Mouse (Mus musculus) right cerebral cortex, postnatal 25 days (tissue): ENCODE data around the gene Exoc3l4.

Experiments
- DNase-seq: peaks from one replicate; pipeline ENCODE4 v3.0.0; 2022

Gene Exoc3l4

GRCm38 (mm10) chr12:111416921-111417779 is at the start of gene Exoc3l4:
Exoc3l4 (plus strand) TSS chr12:111417017.
- no peak for DNase-seq

- no peak for DNase-seq
These were observed 49.8 kb upstream of the Exoc3l4 start for GRCm38 (mm10) chr12:111367065-111367464.

- no peak for DNase-seq
These were observed 46.6 kb upstream of the Exoc3l4 start for GRCm38 (mm10) chr12:111370249-111370648.

GRCm38 (mm10) chr12:111371905-111372304 is 44.9 kb upstream of the Exoc3l4 start:
- no peak for DNase-seq

GRCm38 (mm10) chr12:111373411-111373810 is 43.4 kb upstream of the Exoc3l4 start:
- DNase-seq: no peak

- no peak for DNase-seq
These were observed 42.1 kb upstream of the Exoc3l4 start for GRCm38 (mm10) chr12:111374727-111375126.

GRCm38 (mm10) chr12:111375559-111375958 is 41.3 kb upstream of the Exoc3l4 start:
- no peak for DNase-seq

- DNase-seq: no peak
These were observed 40.8 kb upstream of the Exoc3l4 start for GRCm38 (mm10) chr12:111376053-111376452.

- DNase-seq: no peak
These were observed 39.9 kb upstream of the Exoc3l4 start for GRCm38 (mm10) chr12:111376826-111377331.

- DNase-seq: peak; percentile 96
These were observed 39.3 kb upstream of the Exoc3l4 start, which contains the start of gene Cdc42bpb for GRCm38 (mm10) chr12:111377376-111377973. Cdc42bpb (minus strand) TSS chr12:111377718.

GRCm38 (mm10) chr12:111377986-111378490 is 38.8 kb upstream of the Exoc3l4 start:
- no peak for DNase-seq

GRCm38 (mm10) chr12:111378812-111379211 is 38.0 kb upstream of the Exoc3l4 start:
- DNase-seq: no peak

- no peak for DNase-seq
These were observed 30.8 kb upstream of the Exoc3l4 start for GRCm38 (mm10) chr12:111385883-111386641.

- DNase-seq: no peak
These were observed 30.1 kb upstream of the Exoc3l4 start for GRCm38 (mm10) chr12:111386642-111387120.

- DNase-seq: no peak
These were observed 29.7 kb upstream of the Exoc3l4 start for GRCm38 (mm10) chr12:111387146-111387545.

- no peak for DNase-seq
These were observed 22.8 kb upstream of the Exoc3l4 start for GRCm38 (mm10) chr12:111394008-111394407.

- DNase-seq: no peak
These were observed 19.8 kb upstream of the Exoc3l4 start for GRCm38 (mm10) chr12:111396997-111397396.

- DNase-seq: peak; percentile 63
These were observed 15.2 kb upstream of the Exoc3l4 start for GRCm38 (mm10) chr12:111401454-111402184.

GRCm38 (mm10) chr12:111404880-111405279 is 11.9 kb upstream of the Exoc3l4 start:
- DNase-seq: no peak

GRCm38 (mm10) chr12:111406622-111407021 is 10.2 kb upstream of the Exoc3l4 start, which contains the start of gene Lbhd2:
Lbhd2 (plus strand) TSS chr12:111406809.
- peak; percentile 22 for DNase-seq

- DNase-seq: no peak
These were observed 7.2 kb upstream of the Exoc3l4 start for GRCm38 (mm10) chr12:111409583-111409982.
